Mouse (Mus musculus): ENCODE measurements around the gene Dus3l. TPM values are rescaled to one million over a fixed set of nuclear protein-coding genes. Genes with fewer than 3 reads are reported as not detected.

Gene Dus3l
- total and polyA plus RNA-seq, 3 experiments, result 38.9 to 70.5 TPM; not detected in 1

DNA sequence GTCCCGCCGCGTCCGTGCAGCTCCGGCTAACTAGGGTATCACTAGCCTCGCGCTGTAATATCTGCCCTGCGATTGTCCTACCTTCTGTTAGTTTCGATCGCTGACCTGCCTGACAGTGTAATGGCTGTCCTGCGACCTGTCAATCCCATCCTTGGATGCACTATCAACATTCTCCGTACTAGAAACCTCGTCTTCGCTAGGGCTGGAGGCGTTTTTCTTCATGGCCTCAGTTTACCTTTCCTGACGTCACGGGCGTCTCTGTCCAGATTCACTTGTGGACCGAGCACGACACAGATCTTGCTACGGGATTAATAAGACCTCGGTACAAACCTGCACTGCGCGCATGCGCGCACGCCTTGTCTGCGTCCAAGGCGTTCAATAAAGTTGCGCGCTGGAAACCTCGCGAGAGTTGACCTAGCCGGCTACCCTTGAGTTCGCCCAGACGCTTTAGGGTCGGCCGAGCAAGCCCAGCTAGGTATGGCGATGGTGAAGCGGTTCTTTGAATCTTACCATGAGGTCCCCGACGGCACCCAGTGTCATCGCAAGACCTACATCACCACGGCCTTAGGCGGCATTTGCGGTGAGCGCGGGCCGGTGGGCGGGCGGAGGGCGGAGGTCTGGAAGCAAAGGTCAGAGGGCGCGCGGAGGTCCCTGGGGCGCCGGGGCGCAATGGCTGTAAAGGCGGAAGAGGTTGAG is 47.0 kb upstream of the Dus3l start, which contains the start of the genes Ndufa11 and Vmac:
Gene Ndufa11 (plus strand): TSS at position 405 of the 696 bp plus-strand sequence.
Gene Vmac (minus strand): TSS at position 660 of the 696 bp plus-strand sequence.
- H3K27me3 ChIP-seq (ENCODE audit: control insufficient read depth in 1 of 2, insufficient read depth in 2 of 2, low read length in 2 of 2), result no peaks in the 10 kb centered on the region
- peaks cover 18% of the 10 kb centered on the region for H3K79me2 ChIP-seq (ENCODE audit: control insufficient read depth, insufficient read depth, low read length, poor library complexity)
- DNase-seq (ENCODE audit: low read depth, low spot score), result peak; percentile 98
- H3K4me1 ChIP-seq (ENCODE audit: control insufficient read depth in 1 of 2, insufficient read depth in 2 of 2, low read length in 2 of 2), result peaks cover 0 to 12% of the 10 kb centered on the region in 2 experiments; a peak in 1 of 4 replicates
- peaks cover 0 to 3% of the 10 kb centered on the region in 2 experiments; a peak in 1 of 4 replicates for H3K36me3 ChIP-seq (ENCODE audit: control insufficient read depth in 1 of 2, insufficient read depth in 2 of 2, low read length in 2 of 2)
- H3K9me3 ChIP-seq (replicated peaks; ENCODE audit: insufficient read depth, low read length), result no peaks in the 10 kb centered on the region
- peak within 1 kb of the TSS; percentile 57 for H3K27ac ChIP-seq (ENCODE audit: control insufficient read depth, low read depth, low read length)
- H3K4me3 ChIP-seq (ENCODE audit: control insufficient read depth in 1 of 2, insufficient read depth in 1 of 2, low read depth in 2 of 2, low read length in 2 of 2), result peak within 1 kb of the TSS; percentile 75 to 87
- H3K9ac ChIP-seq (ENCODE audit: control insufficient read depth, low read depth, low read length, poor library complexity, severe bottlenecking), result peak within 1 kb of the TSS; percentile 78
- TF ChIP-seq EP300 (IDR thresholded peaks at IDR 0.05; ENCODE audit: low read depth in 1 of 2, low read length in 2 of 2) (no peak), GATA1 (IDR thresholded peaks at IDR 0.05; ENCODE audit: low read depth, low read length) (no peak), POLR2AphosphoS5 (IDR thresholded peaks at IDR 0.05; ENCODE audit: borderline replicate concordance, low read depth, low read length) (no peak), NRF1 (IDR thresholded peaks at IDR 0.05; ENCODE audit: insufficient read depth, low read depth, low read length, poor library complexity, severe bottlenecking) (peak; percentile 85), TAL1 (IDR thresholded peaks at IDR 0.05; ENCODE audit: low read length) (no peak), ETS1 (IDR thresholded peaks at IDR 0.05; ENCODE audit: low read depth, low read length) (0 out of 2 replicates have a peak, but pooled peaks have one; percentile 18), CHD2 (IDR thresholded peaks at IDR 0.05; ENCODE audit: low read length) (peak; percentile 98), USF1 (IDR thresholded peaks at IDR 0.05; ENCODE audit: low read depth, low read length) (no peak), KAT2A (conservative IDR thresholded peaks at IDR 0.05; ENCODE audit: low read depth, low read length) (no peak; the same call in 1 of the 2 replicates), POLR2AphosphoS2 (IDR thresholded peaks at IDR 0.05; ENCODE audit: low read length) (peak; percentile 73; the same call in 1 of the 2 replicates), MAFK (IDR thresholded peaks at IDR 0.05; ENCODE audit: borderline replicate concordance, low read depth, low read length) (no peak), MAX (IDR thresholded peaks at IDR 0.05; ENCODE audit: low read length) (no peak; the same call in none of the 2 replicates), CTCF (IDR thresholded peaks at IDR 0.05 in 2 of 3, conservative IDR thresholded peaks at IDR 0.05 in 1 of 3; ENCODE audit: control insufficient read depth in 1 of 3, insufficient read depth in 1 of 3, low read depth in 2 of 3, low read length in 3 of 3, poor library complexity in 1 of 3, severe bottlenecking in 1 of 3) (no peak), POLR2A (IDR thresholded peaks at IDR 0.05; ENCODE audit: control insufficient read depth in 1 of 2, insufficient read depth in 1 of 2, low read depth in 1 of 2, low read length in 2 of 2, poor library complexity in 1 of 2) (peak; percentile 93 to 94), ELF1 (IDR thresholded peaks at IDR 0.05; ENCODE audit: low read depth, low read length) (no peak), RAD21 (IDR thresholded peaks at IDR 0.05; ENCODE audit: low read depth, low read length) (no peak), MXI1 (IDR thresholded peaks at IDR 0.05; ENCODE audit: low read depth, low read length) (peak; percentile 81), MAZ (IDR thresholded peaks at IDR 0.05; ENCODE audit: low read depth, low read length) (no peak), ZMIZ1 (IDR thresholded peaks at IDR 0.05; ENCODE audit: low read depth, low read length) (peak; percentile 49; the same call in 1 of the 2 replicates), BHLHE40 (IDR thresholded peaks at IDR 0.05; ENCODE audit: borderline replicate concordance, low read depth, low read length) (no peak), JUND (IDR thresholded peaks at IDR 0.05; ENCODE audit: low read depth, low read length) (no peak), ZNF384 (IDR thresholded peaks at IDR 0.05; ENCODE audit: low read depth, low read length) (no peak), TBP (IDR thresholded peaks at IDR 0.05; ENCODE audit: low read depth, low read length) (peak; percentile 83), ZC3H11A (IDR thresholded peaks at IDR 0.05; ENCODE audit: low read depth, low read length) (no peak), MEF2A (IDR thresholded peaks at IDR 0.05; ENCODE audit: extremely low read depth, insufficient replicate concordance, low read depth, low read length, poor library complexity, severe bottlenecking) (no peak), RCOR1 (IDR thresholded peaks at IDR 0.05; ENCODE audit: low read depth, low read length) (no peak), TCF12 (IDR thresholded peaks at IDR 0.05; ENCODE audit: low read depth, low read length) (peak; percentile 51; the same call in 1 of the 2 replicates), SMC3 (IDR thresholded peaks at IDR 0.05; ENCODE audit: low read depth, low read length) (peak; percentile 7; the same call in 1 of the 2 replicates), UBTF (IDR thresholded peaks at IDR 0.05; ENCODE audit: borderline replicate concordance, insufficient read depth, low read depth, low read length) (no peak), CHD1 (IDR thresholded peaks at IDR 0.05; ENCODE audit: low read depth, low read length) (no peak), SIN3A (IDR thresholded peaks at IDR 0.05; ENCODE audit: low read length) (peak; percentile 95), ZKSCAN1 (IDR thresholded peaks at IDR 0.05; ENCODE audit: low read depth, low read length) (no peak), HCFC1 (IDR thresholded peaks at IDR 0.05; ENCODE audit: low read depth, low read length) (peak; percentile 88), GABPA (IDR thresholded peaks at IDR 0.05; ENCODE audit: low read depth, low read length) (no peak), USF2 (IDR thresholded peaks at IDR 0.05; ENCODE audit: borderline replicate concordance in 1 of 2, insufficient read depth in 1 of 2, low read depth in 1 of 2, low read length in 2 of 2) (no peak), NELFE (IDR thresholded peaks at IDR 0.05; ENCODE audit: low read depth, low read length) (peak; percentile 93)

Data from MEL (cell line).